Comparison of ENCODE assay signal across 8 mouse cellular contexts in genomic region chr7:137437440-137438178, GRCm38 (mm10). TPM values are rescaled to one million over a fixed set of nuclear protein-coding genes. Genes with fewer than 3 reads are reported as not detected.
A peak's percentile ranks its signal among the peaks of the same experiment; 100 is the strongest.
DNase-seq lines count a peak whose midpoint lies in the region; ATAC-seq lines count a peak whose summit lies in the region.

Gene Glrx3 (plus strand): TSS chr7:137437614.

- no peaks in the 10 kb centered on the region for H3K9me3 ChIP-seq in forebrain, embryonic 14.5 days (replicated peaks; ENCODE audit: control insufficient read depth, low read length)
- H3K9me3 ChIP-seq in neural tube, embryonic 15.5 days (replicated peaks), result no peaks in the 10 kb centered on the region

- intact Hi-C loops in heart, postnatal 14 days (cut with DNase I), result no loop called here

- ATAC-seq in forebrain, embryonic 14.5 days, result peak; percentile 96
- ATAC-seq in neural tube, embryonic 15.5 days (ENCODE audit: low FRiP score), result peak; percentile 97

- peak within 1 kb of the TSS; percentile 87 for H3K27ac ChIP-seq in forebrain, embryonic 14.5 days (ENCODE audit: low read depth, low read length)
- H3K27ac ChIP-seq in neural tube, embryonic 15.5 days (replicated peaks), result peak within 1 kb of the TSS; percentile 88

- H3K4me2 ChIP-seq in forebrain, embryonic 14.5 days (ENCODE audit: low read length), result peak within 1 kb of the TSS; percentile 72
- peak within 1 kb of the TSS; percentile 66 for H3K4me2 ChIP-seq in neural tube, embryonic 15.5 days

- peak; percentile 98 for DNase-seq in ES-CJ7 (ENCODE audit: low read depth, low spot score)
- DNase-seq in cerebellum, adult 11 months, result peak; percentile 95
- DNase-seq in forebrain, embryonic 14.5 days (ENCODE audit: low spot score), result peak; percentile 94
- DNase-seq in heart, postnatal 14 days, result peak; percentile 96 to 97
- peak; percentile 95 for DNase-seq in layer of hippocampus, adult 11-12 months (ENCODE audit: low spot score)
- DNase-seq in lung, adult 18-20 months, result peak; percentile 97 to 98
- peak; percentile 95 for DNase-seq in testis, postnatal 14 days (ENCODE audit: low spot score)

- H3K9ac ChIP-seq in forebrain, embryonic 14.5 days (ENCODE audit: low read length), result peak within 1 kb of the TSS; percentile 95
- H3K9ac ChIP-seq in neural tube, embryonic 15.5 days (replicated peaks), result peak within 1 kb of the TSS; percentile 97

- no peaks in the 10 kb centered on the region for H3K27me3 ChIP-seq in forebrain, embryonic 14.5 days (replicated peaks; ENCODE audit: control insufficient read depth, insufficient read depth, low read length)
- no peaks in the 10 kb centered on the region for H3K27me3 ChIP-seq in neural tube, embryonic 15.5 days (replicated peaks)

- peak within 1 kb of the TSS; percentile 96 for H3K4me3 ChIP-seq in forebrain, embryonic 14.5 days (ENCODE audit: low read depth, low read length)
- peak within 1 kb of the TSS; percentile 99 for H3K4me3 ChIP-seq in neural tube, embryonic 15.5 days (replicated peaks)

- no peaks in the 10 kb centered on the region for H3K36me3 ChIP-seq in forebrain, embryonic 14.5 days (ENCODE audit: control insufficient read depth, insufficient read depth, low read length)
- H3K36me3 ChIP-seq in neural tube, embryonic 15.5 days, result no peaks in the 10 kb centered on the region

- WGBS in forebrain, embryonic 14.5 days, result under 1% methylated on average over 69 of the region's 69 CpGs
- under 1% methylated on average over 66 of the region's 69 CpGs for WGBS in neural tube, embryonic 15.5 days

- peaks cover 8% of the 10 kb centered on the region for H3K4me1 ChIP-seq in forebrain, embryonic 14.5 days (ENCODE audit: control insufficient read depth, insufficient read depth, low read length)
- peaks cover 30% of the 10 kb centered on the region for H3K4me1 ChIP-seq in neural tube, embryonic 15.5 days

RNA-seq across cellular contexts. Expression of gene Glrx3, which starts in this region (rescaled TPM):
- 312 and 339 TPM in 2 replicates for polyA plus RNA-seq in forebrain, embryonic 14.5 days (2014; fragmentation: Nextera tagmentation; extraction: Ambion mirVana)
- 100 to 1,000 TPM; 115 to 129 TPM for total RNA-seq in heart, postnatal 14 days (2021)
- polyA plus RNA-seq in neural tube, embryonic 15.5 days (2015; fragmentation: Nextera tagmentation; extraction: Ambion mirVana), result 280 and 281 TPM in 2 replicates

Comparison
In these comparisons a context has a peak if more than half of its experiments do, and no peak if none do; other contexts are left out.
1. Peak in every context shown above with its lines: DNase-seq, ATAC-seq, H3K4me3 ChIP-seq and H3K27ac ChIP-seq.